Mouse (Mus musculus): ENCODE results near the gene Gucy1b2.

The Gucy1b2 gene

DNA sequence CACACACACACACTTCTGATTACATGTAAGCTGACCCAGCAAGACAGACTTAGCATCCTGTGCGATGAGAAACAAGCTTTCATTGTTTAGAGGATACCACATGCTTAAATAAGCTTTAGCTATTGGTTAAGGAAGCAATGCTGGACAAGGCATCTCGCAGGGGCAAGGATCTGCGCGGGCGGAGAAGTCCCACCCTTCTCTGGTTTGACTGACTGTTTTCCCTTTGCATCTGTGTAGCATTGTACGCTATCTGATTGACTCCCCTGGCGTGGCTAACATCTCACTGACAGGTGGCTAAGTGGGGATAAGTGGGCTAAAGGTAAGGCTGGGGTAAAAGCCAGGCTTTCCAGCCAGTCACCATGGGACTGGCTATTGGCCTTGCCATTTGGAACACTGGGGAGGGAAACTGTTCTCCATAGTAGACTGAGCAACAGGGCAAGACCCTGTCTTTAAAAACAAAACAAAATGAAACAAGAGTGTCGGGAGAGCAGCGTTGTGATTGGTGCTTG is at the start of gene Gucy1b2:
Gene Gucy1b2, minus strand, starts transcription at position 51 of the 509 bp plus-strand sequence.
- no peak for DNase-seq

DNA sequence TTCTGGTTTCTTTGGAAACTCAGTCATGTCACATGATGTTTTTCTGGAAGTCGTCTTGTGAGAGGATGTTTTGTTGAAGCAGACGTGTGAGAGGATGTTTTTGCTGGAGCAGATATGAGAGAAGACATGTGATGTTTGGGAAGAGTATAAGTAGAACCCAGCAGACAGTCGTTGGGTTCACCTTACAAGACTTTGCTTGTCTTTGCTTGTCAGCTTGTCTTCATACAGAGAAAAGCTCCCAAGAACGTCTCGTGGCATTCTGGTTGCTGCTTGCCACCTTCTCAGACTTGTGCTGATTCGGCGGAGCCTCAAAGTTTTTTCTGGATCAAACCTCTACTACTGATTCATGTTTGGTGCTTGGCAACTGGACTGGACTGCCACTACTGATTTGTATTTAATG is 41.3 kb upstream of the Gucy1b2 start:
- DNase-seq, result no peak

DNA sequence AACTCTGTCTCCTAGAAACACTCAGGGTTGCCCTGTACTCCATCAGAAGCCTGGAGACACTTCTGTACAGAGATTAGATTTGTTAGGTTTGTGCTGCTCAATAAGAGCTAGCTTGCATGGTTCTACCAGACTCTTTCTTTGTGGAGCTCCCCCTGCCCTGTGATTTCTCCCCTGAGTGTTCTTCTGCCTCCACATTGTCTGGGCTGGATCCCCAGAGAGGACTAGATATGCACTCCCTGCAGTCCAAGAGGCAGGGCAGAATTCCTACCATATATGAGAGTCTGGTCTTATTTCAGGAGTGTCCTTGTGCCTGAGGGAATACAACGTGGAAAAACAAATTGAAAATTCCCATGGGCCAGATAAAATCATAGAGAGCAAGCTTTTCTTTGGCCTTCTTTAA is 40.4 kb upstream of the Gucy1b2 start:
- DNase-seq, result no peak

DNA sequence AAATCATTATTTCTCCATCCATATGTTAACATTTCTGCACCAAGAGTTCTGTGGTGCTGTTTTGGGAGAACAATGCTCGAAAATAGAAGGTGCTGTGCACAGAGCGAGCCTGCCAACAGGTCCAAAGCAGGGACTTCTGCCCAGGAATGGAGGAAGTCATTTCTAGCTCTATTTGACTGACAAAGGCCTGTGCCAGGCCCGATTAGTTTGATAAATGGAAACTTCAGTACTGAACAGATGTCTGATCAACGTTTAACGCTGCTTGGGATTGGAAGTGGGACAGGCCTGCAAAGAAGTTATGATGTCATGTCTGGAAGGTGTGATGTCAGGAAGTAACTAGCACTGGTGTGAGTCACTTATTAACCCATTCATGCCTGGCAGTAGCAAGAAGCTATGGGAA is 37.4 kb upstream of the Gucy1b2 start:
- DNase-seq, result no peak

DNA sequence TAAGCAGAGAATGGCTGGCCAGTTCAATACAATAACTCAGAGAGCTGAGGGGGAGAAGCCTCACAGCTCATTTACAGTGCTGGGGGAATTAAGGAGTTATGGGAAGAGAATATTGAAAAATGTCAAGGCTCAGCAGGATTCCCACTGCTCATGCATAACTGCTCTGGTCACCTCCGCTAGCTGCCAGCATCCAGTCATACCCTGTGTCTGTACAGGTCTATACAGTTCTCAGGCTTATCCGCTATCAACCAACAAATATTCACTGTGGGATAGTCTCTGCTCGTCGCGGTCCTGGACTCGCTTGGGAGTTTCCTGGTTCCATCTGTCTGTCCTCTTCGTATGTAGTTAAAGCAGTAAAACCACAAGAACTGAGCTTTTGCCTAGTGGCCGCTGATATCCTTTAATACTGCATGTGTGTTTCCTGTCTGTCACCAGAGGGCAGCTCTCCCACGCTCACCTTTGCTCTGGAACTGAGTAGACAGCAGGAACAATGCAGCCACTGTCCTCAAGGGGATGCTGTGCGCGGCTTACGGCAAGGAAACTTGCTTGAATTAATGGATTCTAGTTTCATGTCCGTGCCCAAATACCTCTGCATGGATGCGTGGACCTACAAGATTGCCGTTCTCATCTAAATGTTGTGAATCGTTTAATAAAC is 36.2 kb upstream of the Gucy1b2 start:
- peak; percentile 80 to 89 for DNase-seq

DNA sequence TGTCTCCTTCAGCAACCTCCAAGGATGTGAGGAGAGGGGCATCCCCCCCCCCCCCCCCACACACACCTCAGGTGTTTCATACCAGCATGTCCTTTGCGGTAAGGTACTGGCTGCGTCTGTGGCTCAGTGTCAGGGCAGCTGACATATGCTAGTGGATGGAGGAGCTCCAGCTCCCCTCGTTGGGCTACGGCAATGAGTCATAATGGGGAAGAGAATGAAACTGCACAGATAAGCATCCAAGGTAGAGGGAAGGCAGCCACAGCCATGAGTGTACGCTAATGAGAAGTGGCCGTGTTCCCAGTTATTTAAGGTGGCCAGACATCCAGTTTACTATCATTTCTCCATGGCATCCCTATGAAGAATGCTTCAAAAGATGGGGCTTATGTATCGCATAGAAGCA is 32.2 kb upstream of the Gucy1b2 start:
- no peak for DNase-seq

DNA sequence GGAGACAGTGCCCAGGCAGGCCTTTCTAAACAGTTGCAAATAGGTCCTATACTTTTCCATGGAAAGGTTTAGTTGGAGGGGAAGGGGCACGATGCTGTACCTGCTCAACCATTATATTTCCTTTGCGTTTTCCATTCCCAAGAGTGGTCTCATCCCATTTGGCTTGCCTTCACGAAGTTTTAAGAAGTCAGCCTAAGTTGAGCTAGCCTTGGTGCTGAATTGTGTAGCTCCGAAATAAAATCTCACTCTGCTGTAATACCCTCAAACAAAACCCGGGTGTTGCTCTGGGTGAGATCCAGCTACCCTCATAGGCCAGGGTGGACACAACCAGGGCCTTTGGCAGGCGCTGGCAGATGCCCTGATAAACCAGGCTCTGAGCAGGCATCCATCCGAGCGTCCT is 25.3 kb upstream of the Gucy1b2 start:
- no peak for DNase-seq

DNA sequence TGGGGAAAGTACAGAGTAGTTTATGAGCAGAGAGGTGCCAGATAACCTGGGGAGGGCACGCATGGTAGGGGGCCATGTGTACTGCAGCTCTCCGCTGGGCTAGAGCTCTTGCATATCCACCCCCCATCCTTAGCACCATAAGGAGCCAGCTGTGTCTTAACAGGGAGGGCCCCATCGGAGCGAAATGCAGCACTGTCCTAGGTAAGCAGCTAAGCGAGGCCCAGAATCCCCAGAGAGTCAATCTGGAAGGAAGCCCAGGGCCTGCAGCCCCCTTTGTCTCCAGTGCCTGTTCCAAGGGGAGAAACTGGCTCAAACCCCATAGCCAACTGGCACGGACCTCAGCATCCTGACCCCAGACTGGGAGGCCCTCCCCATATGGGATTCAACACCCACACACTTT is 23.3 kb upstream of the Gucy1b2 start:
- no peak for DNase-seq

DNA sequence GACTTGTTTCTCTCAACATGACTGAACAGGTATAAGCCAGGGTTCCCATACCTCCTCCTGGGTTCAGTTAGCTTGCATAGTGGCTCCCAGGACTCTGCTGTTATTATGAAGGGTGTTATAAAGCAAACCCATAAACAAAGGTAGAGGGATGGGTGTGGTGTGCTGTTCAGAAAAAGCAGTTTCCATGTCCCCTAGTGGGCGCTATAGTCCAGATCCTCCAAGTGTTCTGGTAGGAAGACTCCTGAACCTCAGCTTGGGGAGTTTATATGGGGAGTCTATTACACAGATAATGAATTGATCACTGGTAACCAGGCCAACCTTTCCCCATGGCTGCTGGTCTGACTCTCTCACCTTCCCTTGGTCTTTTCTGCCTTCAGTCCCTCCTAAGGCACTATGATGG is 18.4 kb upstream of the Gucy1b2 start:
- DNase-seq, result no peak

DNA sequence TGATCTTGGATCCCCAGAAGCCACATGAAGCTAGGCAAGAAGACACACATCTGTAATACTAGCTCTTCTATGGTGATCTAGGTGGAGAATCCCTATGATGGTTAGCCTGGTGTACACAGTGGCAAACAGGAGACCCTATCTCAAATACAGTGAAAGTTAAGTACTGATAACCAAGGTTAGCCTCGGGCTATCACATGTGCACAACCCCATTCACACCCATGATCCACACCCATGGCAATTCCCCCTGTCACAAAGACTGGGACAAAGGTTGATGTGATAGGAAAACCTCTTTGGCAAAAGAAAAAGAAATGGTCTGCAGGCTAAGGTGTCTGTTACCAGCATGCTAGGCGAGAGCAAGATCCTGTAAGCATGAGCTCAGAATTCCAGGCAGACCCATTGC is 16.0 kb upstream of the Gucy1b2 start:
- DNase-seq, result no peak

DNA sequence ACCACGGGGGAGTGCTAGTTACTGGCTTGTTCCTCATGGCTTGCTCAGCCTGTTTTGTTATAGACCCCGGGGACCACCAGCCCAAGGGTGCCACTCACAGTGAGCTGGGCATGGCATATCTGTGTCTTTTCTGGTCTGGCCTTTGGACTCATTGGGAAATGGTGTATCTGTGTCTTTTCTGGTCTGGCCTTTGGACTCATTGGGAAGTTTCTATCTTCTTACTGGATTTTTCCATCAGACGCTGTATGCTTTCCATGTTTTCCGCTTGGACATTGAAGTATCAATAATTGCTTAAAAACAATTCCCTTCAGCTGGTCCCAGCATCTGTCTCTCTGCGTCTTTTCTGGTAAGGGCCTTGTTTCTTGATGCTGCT is 12.7 kb upstream of the Gucy1b2 start:
- no peak for DNase-seq

DNA sequence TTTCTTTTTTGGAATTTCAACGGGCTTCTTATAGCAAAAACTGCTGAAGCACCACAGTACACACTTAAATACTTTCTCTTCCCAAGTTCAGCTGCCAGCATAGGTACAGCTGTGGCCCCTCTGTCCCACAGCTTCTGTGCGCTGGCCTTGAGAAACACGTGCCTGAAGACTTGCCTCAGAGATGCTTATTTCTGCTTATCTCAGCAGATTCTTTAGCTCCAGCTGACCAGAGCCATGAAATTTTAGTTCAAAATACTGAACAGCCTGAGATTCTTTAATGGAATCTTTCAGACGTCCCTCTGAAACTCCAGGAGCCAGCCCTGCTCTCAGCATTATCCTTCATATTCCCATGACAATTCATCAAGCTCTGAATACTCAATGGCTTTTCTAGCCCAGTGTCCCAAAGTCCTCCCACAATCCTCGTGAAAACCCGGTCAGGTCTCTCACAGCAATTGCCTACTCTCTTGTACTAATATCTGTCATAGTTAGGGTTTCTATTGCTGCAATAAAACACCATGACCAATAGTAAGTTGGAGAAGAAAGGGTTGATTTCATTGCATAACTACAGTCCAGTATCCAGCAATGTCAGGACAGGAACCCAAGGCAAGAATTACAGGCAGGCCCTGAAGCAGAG is 12.1 kb upstream of the Gucy1b2 start:
- DNase-seq, result no peak

DNA sequence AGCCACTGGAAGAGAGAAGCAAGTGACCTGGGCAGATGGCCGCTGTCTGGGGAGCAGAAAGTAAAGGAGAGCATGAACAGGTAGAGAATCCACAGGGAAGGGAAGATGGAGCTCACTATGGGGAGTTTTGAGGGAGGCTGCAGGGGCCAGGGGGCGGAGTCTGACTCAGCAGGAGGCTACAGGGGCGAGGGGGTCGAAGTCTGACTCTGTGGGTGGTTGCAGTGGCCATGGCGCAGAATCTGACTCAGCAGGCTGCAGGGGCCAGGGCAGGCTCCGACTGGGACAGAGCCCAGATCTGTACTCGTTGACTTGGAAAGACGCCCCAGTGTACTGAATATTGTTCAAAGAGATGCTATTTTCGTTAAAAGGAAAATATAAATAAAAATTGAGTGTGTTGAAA is 8.9 kb upstream of the Gucy1b2 start:
- DNase-seq, result peak; percentile 92

DNA sequence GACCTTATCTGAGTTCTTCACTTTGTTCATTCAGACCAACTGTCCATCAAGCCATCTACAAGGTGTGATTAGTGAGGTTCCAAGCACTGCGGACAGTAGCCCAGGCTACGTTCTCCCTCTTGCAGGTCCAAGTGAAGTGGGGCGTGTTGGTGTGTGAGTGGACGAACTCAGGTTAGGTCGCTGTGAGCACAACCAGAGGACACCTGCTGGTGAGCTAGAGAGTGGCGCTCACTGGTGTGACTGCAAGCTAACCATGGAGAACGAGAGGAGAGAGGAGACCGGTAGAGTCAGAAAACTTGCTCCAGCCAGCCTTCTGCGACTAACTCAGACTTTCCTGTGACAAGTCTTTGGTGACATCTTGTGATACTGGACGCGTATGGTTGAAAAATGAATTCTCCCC is 3.5 kb upstream of the Gucy1b2 start:
- DNase-seq, result peak in 1 of 2 experiments; percentile 42

DNA sequence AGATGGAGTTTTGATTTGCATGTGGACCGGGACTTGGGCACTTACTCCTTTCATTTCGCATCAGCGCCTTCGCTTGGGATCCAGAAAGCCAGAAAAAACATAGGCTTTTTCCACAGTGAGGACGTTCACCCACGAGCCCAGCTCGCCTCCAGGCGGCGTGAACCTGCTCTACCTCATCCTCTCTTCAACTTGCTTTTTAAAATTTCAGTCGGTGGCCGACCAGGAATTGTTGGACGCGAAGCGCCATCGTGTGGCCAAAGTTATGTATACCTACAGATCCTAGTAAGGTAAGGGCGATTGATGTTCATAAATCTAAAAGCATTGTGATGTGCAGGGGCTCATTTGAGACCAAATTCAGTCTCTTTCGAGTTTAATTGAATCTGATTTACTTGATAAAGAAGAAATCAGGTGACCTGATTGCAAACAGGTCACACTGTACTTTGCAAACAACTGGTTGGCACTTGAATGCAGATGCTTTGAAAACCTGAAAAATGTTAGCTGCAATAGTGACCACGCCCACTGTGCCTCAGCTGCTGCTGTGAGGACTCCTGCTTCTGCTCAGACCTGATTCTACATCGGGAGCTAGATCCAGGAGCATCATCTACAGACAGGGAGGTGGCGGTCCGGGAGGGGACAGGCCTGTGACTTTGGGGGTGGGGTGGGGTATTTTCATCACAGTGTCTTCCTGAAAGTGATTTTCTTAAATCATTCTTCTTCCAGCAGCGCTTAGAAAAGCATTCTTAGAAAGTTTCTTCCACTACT is 1.5 kb upstream of the Gucy1b2 start:
- DNase-seq, result peak; percentile 83 to 93

DNA sequence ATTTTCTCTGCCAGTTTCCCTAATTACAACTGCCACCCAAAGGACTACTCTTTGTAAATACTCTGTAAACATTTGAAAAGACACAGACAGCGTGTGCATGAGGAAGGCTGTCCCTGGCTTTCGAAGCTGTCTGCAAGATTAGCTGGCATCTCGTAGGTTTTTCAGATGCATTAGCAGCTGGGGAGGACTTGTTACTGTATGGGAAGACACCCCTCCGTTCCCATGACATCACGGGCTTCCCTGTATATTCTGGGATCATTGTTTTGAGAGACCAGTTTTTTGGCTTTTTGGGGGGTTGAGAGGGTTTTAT is 564 bp downstream of the Gucy1b2 start:
- DNase-seq, result no peak

DNA sequence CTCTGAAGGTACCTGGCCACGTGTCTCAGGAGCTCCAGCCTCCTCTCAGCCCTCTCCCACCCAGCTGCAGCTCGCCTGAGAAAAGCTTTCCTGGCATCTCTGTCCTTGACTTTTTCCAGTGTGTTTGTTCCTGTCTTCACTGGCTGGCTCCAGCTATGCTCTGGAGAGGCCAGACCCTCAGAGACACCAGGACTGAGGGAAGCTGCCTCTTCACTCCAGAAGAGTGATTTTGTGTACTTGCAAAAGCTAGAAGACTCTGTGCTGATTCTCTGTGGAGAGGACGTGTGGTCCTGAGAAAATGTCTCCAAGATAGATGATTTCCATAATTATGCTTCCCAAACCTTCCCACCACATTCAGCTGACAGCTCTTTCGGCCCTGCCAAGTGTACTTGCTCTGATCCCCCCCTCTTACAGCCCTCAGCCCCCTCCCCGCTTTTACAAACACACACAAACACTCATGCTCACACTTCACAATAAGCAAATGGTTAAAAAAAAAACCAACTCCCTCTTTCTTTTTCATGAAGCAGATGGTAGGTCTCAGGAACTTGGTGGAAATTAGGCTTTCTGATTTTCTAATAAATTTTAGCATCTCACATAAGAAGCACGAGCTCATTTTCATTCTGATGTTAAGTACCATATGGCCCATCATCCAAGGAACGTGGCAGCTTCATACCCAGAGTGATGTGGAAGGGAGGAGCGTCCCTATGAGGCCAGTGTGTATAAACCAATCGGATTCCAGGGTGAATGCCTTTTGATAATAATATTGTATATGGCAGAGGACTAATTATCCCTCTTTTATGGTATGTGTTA is 1.1 kb downstream of the Gucy1b2 start:
- no peak for DNase-seq

DNA sequence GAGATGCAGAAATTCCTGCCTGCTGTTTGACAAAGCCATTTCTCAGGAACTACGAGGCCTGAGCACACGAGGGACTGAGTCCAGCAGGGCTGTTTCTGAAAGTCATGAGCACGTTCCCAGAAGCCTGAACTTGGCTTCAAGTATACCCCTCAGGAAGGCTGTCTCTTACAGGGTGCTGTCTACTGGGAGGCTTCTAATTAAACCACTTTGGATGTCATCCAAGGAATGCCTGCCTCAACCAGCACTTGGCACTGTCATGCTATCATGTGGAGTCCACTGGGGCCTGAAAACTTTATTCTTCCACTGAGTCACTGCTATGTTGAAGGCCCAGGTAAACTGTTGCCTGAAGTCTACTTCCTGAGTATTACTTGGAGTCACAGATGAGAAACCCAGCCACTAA is 2.0 kb downstream of the Gucy1b2 start:
- peak; percentile 49 to 81 for DNase-seq

DNA sequence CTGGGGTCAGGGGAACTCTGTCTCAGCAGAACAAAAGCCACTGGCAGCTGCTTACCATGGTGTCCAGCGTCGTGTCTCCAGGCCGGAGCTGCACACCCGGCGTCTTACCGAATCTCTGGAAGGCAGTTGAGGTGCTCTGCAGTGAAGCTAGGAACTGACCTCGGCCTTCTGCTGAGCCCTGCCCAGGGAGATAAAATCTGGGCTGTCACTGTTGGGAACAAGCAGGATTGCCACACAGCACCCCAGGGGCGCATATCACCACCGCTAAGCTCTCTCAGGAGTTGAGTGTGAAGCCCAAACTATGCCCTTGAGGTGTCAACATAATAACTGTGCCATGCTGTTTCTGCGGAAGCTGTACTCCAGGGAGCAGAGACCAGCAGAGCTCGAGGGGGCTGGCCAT is 2.8 kb downstream of the Gucy1b2 start:
- DNase-seq, result no peak

DNA sequence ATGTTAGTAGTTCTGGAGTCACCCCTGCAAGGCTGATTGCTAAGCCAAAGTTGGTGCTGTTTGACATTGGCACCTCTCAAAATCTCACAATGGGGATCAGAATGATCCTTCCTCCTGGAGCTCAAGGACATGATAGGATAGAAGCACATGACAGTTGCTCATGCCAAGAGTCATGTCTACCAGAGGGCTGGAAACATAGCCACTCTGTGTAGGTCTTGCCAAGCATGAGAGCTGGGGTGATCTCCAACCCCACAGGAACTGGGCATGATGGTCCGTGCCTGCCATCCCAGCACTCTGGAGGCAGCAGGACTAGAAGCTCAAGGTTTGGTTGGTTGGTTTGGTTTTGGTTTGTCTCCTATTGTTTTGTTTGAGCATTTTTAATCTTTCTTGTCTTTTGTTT is 5.4 kb downstream of the Gucy1b2 start:
- DNase-seq, result no peak

DNA sequence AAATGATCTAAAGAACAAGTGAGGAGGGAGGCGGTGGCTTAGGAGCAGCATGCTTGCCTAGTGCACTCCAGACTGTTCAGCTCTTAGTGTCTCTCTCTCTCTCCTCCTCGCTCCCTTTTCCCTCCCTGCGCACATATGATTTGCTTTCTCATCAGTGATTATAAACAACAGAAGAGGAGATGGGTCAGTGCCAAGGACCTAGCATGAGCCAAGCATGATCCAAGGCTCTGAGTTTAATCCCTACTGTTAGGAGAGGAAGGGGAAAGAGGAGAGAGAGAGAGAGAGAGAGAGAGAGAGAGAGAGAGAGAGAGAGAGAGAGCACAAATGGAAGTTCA is 8.9 kb downstream of the Gucy1b2 start:
- no peak for DNase-seq

DNA sequence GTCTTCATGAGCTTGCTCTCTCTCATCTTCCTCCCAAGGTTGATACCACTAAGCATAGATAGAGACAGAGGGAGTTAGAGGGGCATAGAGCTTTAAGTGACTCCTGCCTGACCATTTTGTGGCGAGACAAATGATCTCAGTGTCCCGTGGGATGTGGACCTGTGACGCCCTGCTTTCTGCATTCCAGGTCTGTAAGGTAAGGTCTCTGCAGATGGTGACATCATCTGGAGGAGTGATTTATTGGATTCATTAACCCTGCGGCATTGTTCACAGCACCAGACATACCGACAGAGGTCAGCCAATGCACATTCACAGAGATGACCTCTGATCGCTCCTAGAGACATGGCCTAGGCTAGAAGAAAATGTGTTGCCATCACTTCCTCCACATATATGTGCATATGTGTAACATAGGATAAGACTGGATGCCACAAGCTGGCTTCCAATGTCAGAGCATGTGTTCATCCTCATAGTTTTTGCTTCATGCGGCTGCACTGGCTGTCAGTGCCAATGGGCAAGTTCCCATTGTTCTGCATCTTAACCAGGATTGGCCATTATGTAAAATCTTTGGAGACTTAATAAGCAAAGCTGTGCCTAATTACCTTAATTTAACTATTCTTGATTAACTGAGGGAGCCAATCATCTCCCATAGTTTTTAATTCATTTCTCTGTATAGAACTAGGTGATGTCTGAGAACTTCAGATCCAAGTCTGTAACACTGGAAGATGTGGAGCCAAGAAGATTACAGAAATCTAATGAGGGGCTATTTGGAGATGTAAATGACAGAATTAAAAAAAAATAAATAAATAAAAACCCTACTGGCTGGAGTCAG is 9.5 kb downstream of the Gucy1b2 start:
- DNase-seq, result no peak

All from kidney, postnatal 36 days (tissue).